Mouse (Mus musculus): Measurements from ENCODE around the gene Adamts13.

- TF ChIP-seq POLR2A (IDR thresholded peaks at IDR 0.05; ENCODE audit: borderline replicate concordance, extremely low read depth, low read depth, low read length) (no peak), CTCF (IDR thresholded peaks at IDR 0.05; ENCODE audit: insufficient read depth, low read length) (no peak)
Observed at GRCm38 (mm10) chr2:26960756-26961155, 12.5 kb upstream of the Adamts13 start.
